Mouse (Mus musculus): ENCODE results near the gene Arrdc2.
A peak's percentile ranks its signal among the peaks of the same experiment; 100 is the strongest.

Arrdc2 gene

DNA sequence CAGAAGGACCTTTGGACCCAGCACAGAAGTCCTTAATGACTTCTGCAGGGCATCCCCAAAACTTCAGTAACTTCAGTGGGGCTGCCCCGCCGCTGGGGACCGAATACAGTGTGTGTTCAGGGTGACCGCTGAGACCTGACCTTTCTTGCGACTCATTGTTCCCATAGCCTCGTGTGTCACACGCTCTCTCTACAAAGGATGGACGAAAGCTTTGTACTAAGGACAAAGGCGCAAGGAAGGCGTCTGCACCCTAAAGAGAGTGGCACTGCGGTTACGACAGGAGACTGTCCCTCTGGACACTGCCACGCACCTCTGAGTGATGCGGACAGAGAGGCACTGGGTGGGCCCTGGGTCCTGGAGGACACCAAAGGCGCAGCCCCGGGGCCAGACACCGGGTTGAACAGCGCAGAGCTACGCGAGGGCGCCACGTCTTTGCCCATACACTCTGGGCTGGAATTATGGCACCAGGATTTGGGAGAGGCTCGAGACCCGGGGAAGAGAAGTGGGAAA lies 25.2 kb upstream of the Arrdc2 start:
- DNase-seq (ENCODE audit: low read depth in 2 of 2, low spot score in 2 of 2) = no peak

DNA sequence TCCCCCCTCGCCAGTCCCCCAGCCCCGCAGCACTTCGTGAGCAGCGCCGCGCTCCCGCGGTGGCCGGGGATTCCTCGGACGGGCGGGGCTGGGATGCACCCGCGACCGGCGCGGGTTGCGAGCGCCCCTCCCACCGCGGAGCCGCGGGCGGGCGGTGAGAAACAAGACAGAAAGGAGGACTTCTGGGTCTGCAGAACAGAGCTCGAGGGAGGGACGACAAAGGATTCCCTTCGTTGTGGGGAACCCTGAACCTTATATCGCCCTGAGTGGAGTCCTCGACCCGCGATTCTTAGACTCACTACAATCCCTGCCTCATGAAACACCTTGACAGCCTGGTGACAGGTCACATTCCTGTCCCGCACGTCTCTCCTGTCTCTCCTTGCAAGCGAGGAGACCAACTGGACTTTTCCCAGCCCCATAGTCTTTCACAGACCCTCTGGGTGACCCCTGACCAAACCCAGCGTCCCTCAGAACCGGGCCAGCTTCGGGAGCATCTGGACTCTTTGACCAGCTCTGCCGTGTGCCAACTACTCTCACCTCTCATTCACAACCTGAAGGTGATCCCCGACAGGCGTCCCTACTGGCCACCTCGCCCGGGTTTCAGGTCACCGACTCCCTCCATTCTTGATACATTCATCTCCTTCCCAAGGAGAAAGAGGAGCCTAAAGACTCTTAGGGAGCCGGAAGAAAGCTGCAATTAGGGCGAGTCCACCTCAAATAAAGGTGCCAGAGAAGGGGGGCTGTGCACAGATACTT lies 24.6 kb upstream of the Arrdc2 start:
- no peak for DNase-seq (ENCODE audit: low read depth in 2 of 2, low spot score in 2 of 2)

DNA sequence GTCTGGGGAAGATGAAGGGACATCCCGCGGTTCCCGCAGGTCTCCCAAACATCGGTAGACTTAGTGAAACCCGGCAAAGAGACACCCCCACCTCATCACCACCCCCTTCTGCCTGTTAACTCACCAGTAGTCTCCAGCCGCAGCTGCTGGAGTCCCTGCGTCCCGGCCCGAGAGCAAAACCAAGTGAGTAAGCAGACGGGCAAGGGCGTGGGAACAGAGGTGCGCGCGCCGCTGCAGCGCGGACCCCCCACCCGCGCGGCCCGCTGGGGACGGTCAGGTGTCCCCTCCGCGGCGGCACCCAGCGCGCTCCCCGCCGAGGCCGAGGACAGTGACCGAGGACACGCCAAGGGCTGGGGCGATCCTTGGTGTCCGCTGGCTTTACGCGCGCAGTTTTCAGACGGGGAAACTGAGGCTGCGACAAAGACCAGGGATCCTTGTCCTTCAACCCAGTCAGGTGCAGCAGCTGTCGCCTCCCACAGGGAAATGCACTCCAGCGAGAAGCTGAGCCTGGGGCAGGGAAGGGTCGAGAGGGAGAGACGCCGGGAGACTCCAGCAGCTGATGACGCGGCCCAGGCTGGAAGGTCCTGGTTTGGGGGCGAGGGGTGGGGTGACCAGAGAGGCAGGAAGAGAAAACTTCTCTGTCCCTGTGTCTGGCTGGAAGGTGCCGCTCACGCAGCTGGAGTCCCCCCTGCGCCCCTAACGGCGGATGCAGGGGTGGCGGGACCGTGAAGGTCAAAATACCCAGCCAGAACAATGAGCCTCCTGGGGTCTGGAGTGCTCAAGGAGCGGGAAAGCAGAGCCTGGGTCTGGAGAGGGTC lies 23.5 kb upstream of the Arrdc2 start, which contains the start of gene Kcnn1:
Gene Kcnn1, minus strand, starts transcription at position 435 of the 818 bp plus-strand sequence.
- no peak for DNase-seq (ENCODE audit: low read depth in 2 of 2, low spot score in 2 of 2)

DNA sequence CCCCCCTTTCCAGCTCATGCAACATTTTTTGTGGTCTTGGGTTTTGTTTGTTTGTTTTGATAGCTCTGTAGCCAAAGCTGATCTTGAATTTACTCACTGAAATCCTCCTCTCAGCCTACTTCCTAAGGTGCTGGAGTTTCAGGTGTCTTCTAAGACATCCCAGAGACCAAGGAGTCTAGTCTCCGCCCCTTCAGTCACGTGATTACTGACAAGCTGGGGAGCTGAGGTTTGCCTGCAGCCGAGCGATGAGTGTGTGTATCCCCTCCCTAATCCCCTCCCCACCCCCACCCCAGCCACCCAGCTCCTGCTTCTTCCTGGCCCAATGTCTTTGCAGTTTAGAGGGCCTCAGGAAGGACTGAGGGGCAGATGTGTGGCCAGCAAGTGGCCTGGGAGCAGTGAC lies 18.0 kb upstream of the Arrdc2 start:
- DNase-seq (ENCODE audit: low read depth in 2 of 2, low spot score in 2 of 2) = no peak

DNA sequence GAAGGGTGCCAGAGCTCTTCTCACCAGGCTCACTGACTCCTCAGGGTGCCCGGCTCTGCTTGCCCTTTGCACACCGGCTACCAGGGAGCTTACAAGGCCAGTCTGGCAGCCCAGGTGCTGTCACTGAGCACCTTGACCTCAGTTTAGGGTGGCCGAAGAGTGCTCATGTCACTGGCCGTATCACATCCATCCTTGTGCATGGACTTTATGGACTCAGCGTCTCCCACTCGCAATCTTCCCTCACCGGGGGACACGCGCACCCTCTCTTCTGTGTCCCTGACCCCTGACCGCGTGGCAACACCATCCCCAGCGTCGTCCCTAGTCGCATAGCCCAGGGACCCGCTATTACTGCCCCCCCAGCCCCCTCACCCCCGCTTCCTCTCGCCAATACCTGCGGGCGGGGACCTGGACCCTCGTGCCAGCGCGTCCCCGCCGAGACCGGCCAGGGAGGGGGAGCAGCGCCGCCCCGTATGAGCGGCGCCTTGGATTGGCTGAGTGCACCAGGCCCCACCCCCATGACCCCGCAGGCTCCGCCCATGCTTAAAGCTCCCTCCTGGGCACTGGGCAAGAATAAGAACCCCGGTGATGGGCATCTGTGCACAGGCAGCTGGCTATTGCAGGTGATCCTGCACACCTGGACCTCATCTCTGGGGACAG lies 17.1 kb upstream of the Arrdc2 start:
- DNase-seq (ENCODE audit: low read depth in 2 of 2, low spot score in 2 of 2) = no peak

DNA sequence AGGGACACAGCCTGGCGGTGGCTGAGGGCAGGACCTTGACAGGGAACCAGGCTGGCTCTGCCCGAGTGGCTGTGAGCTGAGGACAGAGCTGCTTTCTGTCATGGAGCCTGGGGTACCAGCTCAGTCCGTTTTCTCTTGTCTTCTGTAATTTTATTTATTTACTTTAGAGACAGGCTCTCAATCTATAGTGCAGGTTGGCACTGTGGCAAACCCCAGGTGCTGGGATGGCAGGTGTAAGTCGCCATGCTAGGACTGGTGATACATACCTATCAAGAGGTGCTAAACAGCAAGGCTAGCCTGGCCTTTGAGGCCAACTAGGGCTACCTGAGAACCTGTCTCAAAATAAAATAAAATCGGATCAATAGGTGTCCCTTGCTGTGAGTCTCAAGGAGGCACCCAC lies 16.5 kb upstream of the Arrdc2 start:
- no peak for DNase-seq (ENCODE audit: low read depth in 2 of 2, low spot score in 2 of 2)

DNA sequence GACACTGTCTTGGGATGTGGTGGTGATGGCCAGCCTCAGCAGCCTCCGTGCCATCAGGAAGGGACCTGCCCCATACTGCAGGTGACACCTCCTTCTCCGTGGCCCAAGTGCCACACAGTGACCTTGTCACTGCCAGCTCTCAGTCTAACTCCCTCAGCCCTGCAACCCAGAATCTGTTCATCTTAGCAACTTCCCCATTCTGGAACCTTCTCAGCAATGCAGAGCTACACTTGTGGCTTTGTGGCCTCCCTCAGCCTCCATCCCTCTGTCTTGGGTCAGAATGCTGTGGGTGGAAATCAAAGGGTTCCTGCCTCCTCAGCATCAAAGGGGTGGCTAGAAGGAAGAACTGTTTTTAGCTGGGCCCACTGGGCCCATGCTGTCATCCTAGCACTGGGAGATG lies 14.3 kb upstream of the Arrdc2 start:
- DNase-seq (ENCODE audit: low read depth in 2 of 2, low spot score in 2 of 2) = no peak

DNA sequence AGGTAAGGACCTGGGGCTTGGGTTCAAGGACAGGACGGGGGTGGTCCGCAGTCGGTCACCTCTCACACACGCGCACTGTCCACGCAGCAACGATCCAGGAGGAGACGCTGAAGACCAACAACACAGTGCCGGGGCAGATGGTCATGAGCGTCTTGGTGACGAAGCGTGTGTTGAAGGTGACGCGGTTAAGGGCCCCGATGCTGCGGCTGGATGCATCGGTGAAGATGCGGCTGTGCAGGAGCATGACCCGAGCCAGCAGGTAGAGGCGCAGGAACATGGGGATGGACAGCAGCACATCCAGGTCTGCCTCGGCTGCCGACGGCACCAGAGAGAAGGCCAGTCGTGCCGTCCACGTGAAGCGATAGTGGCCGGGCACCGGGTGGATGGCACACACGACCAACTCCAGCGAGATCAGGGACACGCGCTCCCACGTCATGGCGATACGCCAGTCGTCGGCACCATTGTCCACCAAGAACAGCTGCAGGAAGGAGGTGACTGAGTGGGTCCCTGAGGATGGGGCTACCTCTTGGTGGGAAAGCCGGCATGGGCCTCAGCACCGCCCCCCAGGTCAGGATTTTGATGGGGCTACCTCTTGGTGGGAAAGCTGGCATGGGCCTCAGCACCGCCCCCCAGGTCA lies 13.2 kb upstream of the Arrdc2 start:
- DNase-seq (ENCODE audit: low read depth in 2 of 2, low spot score in 2 of 2) = no peak

DNA sequence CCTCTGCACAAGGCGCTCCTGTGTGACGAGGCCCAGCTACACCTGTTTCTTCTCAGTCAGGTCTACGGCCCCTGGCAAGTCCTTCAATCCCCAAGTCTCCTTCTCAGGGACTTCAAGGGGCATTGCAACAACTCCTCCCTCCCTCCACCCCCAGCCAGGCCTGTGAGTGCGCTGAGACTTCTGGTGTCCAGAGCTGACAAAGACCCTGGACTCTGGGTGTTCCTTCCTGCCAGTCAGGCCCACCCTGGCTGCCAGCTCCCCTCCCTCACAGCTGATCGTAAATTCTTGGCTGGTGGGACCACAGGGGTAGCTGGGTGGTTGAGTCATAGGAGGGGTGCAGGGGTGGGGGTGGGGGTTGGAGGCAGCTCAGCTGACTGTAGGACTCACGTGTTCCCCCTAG lies 12.3 kb upstream of the Arrdc2 start:
- no peak for DNase-seq (ENCODE audit: low read depth in 2 of 2, low spot score in 2 of 2)

DNA sequence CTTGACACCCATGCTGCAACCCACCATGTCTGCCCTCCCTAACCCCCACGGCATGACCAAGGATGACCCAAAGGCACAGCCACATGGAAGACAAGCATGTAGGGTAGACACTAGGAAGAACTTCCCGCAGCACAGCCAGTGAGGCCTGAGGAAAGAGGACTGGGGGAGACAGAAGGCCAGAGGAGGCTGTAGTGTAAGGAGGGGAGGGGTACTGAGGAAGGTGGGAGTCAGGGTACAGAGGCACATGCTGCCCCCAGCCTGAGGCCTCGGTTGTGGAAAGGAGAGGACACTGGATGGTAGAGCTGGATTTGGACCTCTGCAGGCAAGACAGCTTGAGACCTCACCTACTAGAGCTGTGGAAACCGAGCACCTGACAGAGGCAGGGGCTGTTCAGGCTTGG lies 11.4 kb upstream of the Arrdc2 start:
- DNase-seq (ENCODE audit: low read depth in 2 of 2, low spot score in 2 of 2) = no peak

DNA sequence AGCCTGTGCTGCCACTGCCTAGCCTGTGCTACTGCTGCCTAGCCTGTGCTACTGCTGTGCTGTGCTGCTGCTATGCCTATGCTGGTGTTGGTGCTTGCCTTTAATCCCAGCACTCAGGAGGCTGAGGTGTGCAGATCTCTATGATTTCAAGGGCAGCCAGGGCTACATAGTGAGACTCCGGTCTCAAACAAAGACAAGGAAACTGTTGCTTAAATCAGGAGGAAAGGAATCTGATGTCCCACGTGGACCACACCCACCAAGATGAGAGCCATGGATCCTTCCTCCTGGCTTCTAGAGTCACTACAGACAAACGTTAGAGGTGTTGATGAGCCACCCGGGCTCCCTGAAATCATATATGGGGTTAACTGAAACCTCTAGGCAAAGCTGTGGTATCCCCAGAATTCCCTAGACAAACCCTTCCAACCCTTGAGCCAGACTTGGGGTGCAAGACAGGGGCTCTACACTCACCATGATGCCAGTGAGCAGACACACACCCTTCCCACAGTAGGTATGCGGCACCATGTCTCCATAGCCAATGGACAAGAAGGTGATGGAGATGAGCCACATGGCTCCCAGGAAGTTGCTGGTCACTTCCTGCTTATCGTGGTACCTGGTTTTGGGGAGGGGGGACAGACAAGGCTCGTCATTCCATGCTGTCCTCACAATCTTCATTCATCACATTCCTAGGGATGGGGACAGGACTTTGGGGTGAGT lies 10.8 kb upstream of the Arrdc2 start:
- no peak for DNase-seq (ENCODE audit: low read depth in 2 of 2, low spot score in 2 of 2)

DNA sequence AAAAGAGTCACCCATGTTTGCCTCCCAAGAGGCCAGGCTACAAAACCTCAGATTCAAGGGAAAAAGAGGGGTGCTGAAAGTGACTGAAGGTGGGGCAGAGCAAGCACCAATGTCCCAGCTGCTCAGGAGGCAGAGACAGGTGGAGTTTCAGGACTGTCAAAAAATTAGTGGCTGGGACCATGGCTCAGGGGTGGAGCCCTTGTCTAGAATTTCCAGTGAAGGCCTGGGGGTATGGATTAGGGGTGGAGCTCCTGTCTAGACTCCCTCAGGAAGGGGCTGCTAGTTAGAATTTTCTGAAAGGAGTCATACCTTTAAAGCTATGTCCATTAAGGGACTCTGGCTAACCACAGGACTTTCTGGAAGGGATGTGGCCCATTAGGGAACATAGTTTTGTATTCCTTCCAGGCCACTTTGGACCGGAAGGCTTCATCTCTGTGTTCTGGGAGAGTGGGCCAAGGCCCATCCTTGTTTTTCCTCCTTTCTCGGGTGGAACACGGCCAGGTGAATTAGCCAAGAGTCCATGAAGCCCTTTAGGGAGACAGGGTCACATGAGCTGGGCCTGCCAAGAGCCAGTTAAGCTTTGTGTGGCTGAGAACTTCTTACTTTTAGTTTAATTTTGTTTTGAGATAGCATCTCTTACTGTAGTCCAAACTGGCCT lies 9.9 kb upstream of the Arrdc2 start:
- no peak for DNase-seq (ENCODE audit: low read depth in 2 of 2, low spot score in 2 of 2)

DNA sequence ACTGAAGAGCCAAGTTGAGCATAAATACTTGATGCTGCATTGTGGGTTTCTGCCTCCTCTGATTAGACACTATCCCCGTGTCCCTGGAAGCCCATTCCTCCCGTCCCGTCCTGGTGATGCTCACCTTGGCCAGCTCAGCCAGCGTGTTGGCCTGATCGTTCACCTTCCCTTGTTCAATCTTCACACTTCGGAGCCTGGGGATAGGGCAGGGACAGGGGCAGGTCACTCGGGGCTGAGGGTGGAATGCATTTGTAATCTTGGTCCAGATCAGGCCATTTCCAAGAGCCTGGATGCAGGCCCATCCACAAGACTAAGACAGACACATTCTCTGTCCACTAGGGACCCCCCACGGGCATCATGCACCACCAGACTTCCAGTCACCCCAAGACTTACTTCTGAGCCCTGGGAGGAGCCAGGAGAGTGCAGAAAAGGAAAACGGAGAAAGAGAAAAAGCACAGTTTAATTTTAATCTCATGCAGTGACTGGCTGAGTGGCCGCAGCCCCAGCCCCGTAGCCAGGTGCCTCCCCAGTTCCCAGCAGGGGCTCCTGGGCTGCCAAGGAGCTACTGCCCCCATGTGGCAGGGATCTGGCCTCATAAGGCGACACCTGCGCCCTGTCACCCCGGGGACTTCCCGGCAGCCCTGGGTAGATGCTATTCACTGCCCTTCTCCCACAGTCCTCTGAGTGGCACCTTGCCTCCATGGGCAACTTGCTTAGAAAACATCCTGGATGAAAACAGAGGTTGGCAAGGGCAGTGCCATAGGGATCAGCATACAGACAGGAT lies 7.0 kb upstream of the Arrdc2 start:
- no peak for DNase-seq (ENCODE audit: low read depth in 2 of 2, low spot score in 2 of 2)

DNA sequence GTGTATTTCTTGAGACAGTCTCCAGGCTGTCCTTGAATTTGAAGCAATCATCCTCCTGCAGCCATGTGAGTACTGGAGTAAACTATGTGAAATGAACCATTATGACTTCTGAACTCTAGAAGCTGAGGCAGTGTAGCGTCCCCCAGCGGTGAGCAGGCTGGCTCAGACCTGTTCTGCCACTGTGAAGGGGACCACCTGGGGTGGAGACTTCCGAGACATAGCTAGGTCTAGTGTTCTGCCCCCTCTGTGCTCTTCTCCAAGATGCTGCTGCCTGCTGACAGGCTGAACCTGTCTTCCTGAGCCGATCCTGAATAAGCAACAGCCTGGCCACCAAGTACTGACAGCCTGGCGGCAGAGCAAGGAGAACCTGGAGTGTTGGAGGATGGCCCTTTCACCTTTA lies 5.6 kb upstream of the Arrdc2 start:
- DNase-seq (ENCODE audit: low read depth in 2 of 2, low spot score in 2 of 2) = no peak

DNA sequence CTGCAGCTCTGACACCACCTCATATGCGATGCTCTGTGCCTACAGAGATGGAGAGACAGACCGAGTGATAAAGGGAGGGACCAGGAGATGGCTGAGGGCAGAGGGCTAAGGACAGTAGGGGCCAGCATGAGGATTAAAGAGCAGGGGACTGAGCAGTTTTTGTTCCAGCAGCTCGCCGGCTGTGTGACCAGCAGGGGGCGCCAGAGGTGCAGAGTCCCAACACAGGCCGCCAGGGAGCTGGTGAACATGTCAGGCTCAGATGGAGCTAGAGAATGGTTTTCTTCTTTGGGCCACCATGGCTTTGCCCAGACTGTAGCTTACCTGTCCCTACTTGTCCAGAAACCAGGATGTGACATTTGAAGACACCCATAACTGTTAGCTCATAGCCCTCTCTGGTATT lies 5.0 kb upstream of the Arrdc2 start:
- DNase-seq (ENCODE audit: low read depth in 2 of 2, low spot score in 2 of 2) = peak; percentile 92 to 94

DNA sequence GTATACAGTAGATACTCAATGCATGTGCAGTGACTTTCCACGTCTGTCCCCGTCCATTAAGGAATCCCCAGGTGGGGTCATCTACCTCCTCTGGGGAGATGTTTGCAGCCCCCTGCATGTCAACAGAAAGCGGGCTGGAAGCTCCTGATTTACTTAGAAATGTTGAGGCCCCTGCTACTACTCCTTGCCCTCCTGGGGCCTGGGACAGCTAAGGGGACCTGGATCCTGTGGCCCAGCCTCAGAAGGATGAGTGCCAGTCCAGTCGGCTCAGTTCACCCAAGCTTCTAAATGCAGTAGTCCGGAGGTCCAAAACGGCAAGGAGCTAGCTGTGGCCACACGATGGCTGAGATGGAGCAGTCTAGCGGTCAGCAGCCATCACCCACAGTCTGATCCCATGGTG lies 4.4 kb upstream of the Arrdc2 start:
- DNase-seq (ENCODE audit: low read depth in 2 of 2, low spot score in 2 of 2) = no peak

DNA sequence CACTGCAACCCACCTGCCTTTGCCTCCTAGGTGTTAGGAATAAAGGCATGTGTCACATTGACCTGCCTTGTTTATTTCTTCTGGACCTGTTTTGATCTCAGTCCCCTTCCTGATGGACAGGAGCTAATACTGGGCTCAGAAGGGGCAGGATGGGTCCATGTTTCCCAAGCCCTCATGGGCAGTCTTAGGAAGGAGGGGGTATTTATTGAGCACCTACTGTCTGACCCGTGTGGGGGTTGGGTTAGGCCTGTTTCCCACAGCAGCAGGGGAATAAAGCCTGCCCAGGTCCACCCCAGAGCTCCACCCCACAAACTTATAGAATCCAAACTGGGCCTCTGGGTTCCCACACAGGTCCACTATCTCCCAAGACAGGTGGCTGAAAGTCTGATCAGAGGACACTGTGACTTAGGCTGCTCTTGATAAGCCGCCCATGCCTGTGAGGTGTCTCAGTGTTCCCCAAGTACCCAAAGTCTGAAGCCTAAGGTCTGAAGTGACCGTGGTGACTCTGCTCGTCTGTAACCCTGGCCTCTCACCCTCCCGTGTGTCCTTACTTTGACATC lies 3.8 kb upstream of the Arrdc2 start:
- no peak for DNase-seq (ENCODE audit: low read depth in 2 of 2, low spot score in 2 of 2)

DNA sequence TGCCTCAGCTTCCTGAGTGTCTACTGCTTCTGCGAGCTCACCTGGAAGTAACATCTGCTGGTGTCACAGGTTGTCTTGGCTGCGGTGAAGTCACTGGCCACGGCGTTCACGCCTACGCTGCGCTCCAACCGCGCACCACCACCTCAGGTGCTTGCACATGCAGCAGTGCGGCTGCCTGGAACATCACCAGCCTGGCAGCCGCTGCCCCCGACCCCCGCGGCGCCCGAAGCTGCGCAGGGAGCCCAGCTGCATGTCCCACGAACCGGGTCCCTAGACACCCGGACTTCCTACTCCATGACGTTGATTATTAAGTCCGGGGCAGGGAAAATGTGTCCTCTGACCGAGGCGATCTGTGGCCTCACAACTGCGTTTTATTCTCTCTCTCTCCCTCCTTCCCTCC lies 3.0 kb upstream of the Arrdc2 start:
- no peak for DNase-seq (ENCODE audit: low read depth in 2 of 2, low spot score in 2 of 2)

Measured in CD8-positive naive resting alpha-beta T cell, adult 2 months (primary cell).